Mouse (Mus musculus): ENCODE results near the gene Gpr39. TPM values are rescaled to one million over a fixed set of nuclear protein-coding genes. Genes with fewer than 3 reads are reported as not detected.

Gene Gpr39
- polyA plus RNA-seq, 1 experiment = 7.6 TPM

- no peaks in the 10 kb centered on the region for H3K27me3 ChIP-seq (ENCODE audit: control insufficient read depth, insufficient read depth, insufficient read length)
- no peak overlapping the region for H3K4me3 ChIP-seq (ENCODE audit: insufficient read depth, poor library complexity, severe bottlenecking)
- peaks cover 28% of the 10 kb centered on the region for H3K79me3 ChIP-seq (ENCODE audit: low read depth)
- H3ac ChIP-seq (ENCODE audit: control insufficient read depth, insufficient read length, low read depth) = no peak overlapping the region
- H3K36me3 ChIP-seq (ENCODE audit: control insufficient read depth, insufficient read depth) = no peaks in the 10 kb centered on the region
- peaks cover 75% of the 10 kb centered on the region for H3K79me2 ChIP-seq (ENCODE audit: control insufficient read depth, insufficient read depth)
- no peak for TF ChIP-seq FOSL1 (IDR thresholded peaks at IDR 0.05; ENCODE audit: insufficient read depth, low read length, poor library complexity, severe bottlenecking)
- TF ChIP-seq MYOG (IDR thresholded peaks at IDR 0.05; ENCODE audit: control insufficient read depth, extremely low read depth, insufficient read length) = no peak
- TF ChIP-seq MAX (IDR thresholded peaks at IDR 0.05) = no peak
- no peak for TF ChIP-seq CEBPB (IDR thresholded peaks at IDR 0.05; ENCODE audit: low read depth)
- no peak for TF ChIP-seq CTCF (IDR thresholded peaks at IDR 0.05; ENCODE audit: control insufficient read depth, insufficient read depth, insufficient read length)
- no peak for TF ChIP-seq USF1 (IDR thresholded peaks at IDR 0.05; ENCODE audit: low read depth)
- TF ChIP-seq MYOD1 (IDR thresholded peaks at IDR 0.05; ENCODE audit: control insufficient read depth, insufficient read length, low read depth) = no peak
Measured at GRCm38 (mm10) chr1:125684423-125684822, 7.6 kb downstream of the Gpr39 start.

GRCm38 (mm10) chr1:125685304-125685703 is 8.5 kb downstream of the Gpr39 start:
- no peak for TF ChIP-seq MAX (IDR thresholded peaks at IDR 0.05)
- no peak for TF ChIP-seq CEBPB (IDR thresholded peaks at IDR 0.05; ENCODE audit: low read depth)
- TF ChIP-seq CTCF (IDR thresholded peaks at IDR 0.05; ENCODE audit: control insufficient read depth, insufficient read depth, insufficient read length) = no peak
- TF ChIP-seq MYOD1 (IDR thresholded peaks at IDR 0.05; ENCODE audit: control insufficient read depth, insufficient read length, low read depth) = no peak
- no peak for TF ChIP-seq MYOG (IDR thresholded peaks at IDR 0.05; ENCODE audit: control insufficient read depth, extremely low read depth, insufficient read length)
- no peak for TF ChIP-seq USF1 (IDR thresholded peaks at IDR 0.05; ENCODE audit: low read depth)
- no peak for TF ChIP-seq FOSL1 (IDR thresholded peaks at IDR 0.05; ENCODE audit: insufficient read depth, low read length, poor library complexity, severe bottlenecking)
- H3K79me2 ChIP-seq (ENCODE audit: control insufficient read depth, insufficient read depth) = peaks cover 66% of the 10 kb centered on the region
- H3K36me3 ChIP-seq (ENCODE audit: control insufficient read depth, insufficient read depth) = no peaks in the 10 kb centered on the region
- peaks cover 25% of the 10 kb centered on the region for H3K79me3 ChIP-seq (ENCODE audit: low read depth)
- H3ac ChIP-seq (ENCODE audit: control insufficient read depth, insufficient read length, low read depth) = no peak overlapping the region
- no peak overlapping the region for H3K4me3 ChIP-seq (ENCODE audit: insufficient read depth, poor library complexity, severe bottlenecking)
- no peaks in the 10 kb centered on the region for H3K27me3 ChIP-seq (ENCODE audit: control insufficient read depth, insufficient read depth, insufficient read length)

DNA sequence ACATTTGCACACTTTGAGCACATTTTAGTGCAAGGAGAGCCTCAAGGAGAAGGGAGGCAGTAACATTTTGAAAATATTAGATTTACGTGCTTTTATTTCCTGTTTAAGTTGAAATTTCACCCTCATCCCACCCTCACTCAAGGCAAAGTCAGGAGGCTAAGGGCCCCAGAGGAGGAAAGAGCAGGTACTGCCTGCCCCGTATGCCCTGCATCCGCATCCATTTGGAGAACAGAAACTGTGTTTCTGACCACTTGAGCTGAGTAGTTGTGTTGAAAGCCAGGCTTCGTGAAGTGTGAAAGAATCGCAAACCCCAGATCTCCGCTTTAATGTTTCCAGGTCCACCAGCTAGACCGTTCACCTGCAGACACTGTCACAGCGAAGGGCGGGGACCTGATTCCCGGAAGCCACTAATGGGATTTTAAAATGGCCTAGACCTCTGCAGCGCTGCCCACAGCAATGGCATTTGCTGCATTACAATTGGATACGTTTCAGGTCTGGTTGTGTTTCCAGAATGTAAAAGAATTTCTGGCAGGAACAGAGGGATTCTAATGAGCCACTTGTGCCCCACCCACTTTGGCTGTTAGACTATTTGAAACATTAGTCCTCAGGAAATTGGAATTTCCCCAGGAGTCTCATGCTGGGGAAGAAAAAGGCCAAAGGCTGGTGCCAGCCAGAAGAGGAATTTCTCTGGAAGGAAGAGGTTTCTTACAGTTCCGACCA is 11.1 kb downstream of the Gpr39 start:
- no peak overlapping the region for H3K4me3 ChIP-seq (ENCODE audit: insufficient read depth, poor library complexity, severe bottlenecking)
- H3K79me3 ChIP-seq (ENCODE audit: low read depth) = peaks cover 12% of the 10 kb centered on the region
- no peaks in the 10 kb centered on the region for H3K36me3 ChIP-seq (ENCODE audit: control insufficient read depth, insufficient read depth)
- peaks cover 51% of the 10 kb centered on the region for H3K79me2 ChIP-seq (ENCODE audit: control insufficient read depth, insufficient read depth)
- no peak overlapping the region for H3ac ChIP-seq (ENCODE audit: control insufficient read depth, insufficient read length, low read depth)
- no peaks in the 10 kb centered on the region for H3K27me3 ChIP-seq (ENCODE audit: control insufficient read depth, insufficient read depth, insufficient read length)
- no peak for TF ChIP-seq CTCF (IDR thresholded peaks at IDR 0.05; ENCODE audit: control insufficient read depth, insufficient read depth, insufficient read length)

GRCm38 (mm10) chr1:125693541-125693940 is 16.7 kb downstream of the Gpr39 start:
- H3K79me2 ChIP-seq (ENCODE audit: control insufficient read depth, insufficient read depth) = peaks cover 53% of the 10 kb centered on the region
- no peak overlapping the region for H3K4me3 ChIP-seq (ENCODE audit: insufficient read depth, poor library complexity, severe bottlenecking)
- TF ChIP-seq MYOG (IDR thresholded peaks at IDR 0.05; ENCODE audit: control insufficient read depth, extremely low read depth, insufficient read length) (no peak), MAX (IDR thresholded peaks at IDR 0.05) (no peak), CTCF (IDR thresholded peaks at IDR 0.05; ENCODE audit: control insufficient read depth, insufficient read depth, insufficient read length) (no peak)
- no peaks in the 10 kb centered on the region for H3K27me3 ChIP-seq (ENCODE audit: control insufficient read depth, insufficient read depth, insufficient read length)
- H3K79me3 ChIP-seq (ENCODE audit: low read depth) = peaks cover 7% of the 10 kb centered on the region
- H3K36me3 ChIP-seq (ENCODE audit: control insufficient read depth, insufficient read depth) = peaks cover 3% of the 10 kb centered on the region
- no peak overlapping the region for H3ac ChIP-seq (ENCODE audit: control insufficient read depth, insufficient read length, low read depth)

GRCm38 (mm10) chr1:125694338-125694737 is 17.5 kb downstream of the Gpr39 start:
- no peak for TF ChIP-seq CEBPB (IDR thresholded peaks at IDR 0.05; ENCODE audit: low read depth)
- no peak for TF ChIP-seq MAX (IDR thresholded peaks at IDR 0.05)
- TF ChIP-seq FOSL1 (IDR thresholded peaks at IDR 0.05; ENCODE audit: insufficient read depth, low read length, poor library complexity, severe bottlenecking) = no peak
- TF ChIP-seq USF1 (IDR thresholded peaks at IDR 0.05; ENCODE audit: low read depth) = no peak
- TF ChIP-seq CTCF (IDR thresholded peaks at IDR 0.05; ENCODE audit: control insufficient read depth, insufficient read depth, insufficient read length) = no peak
- TF ChIP-seq MYOD1 (IDR thresholded peaks at IDR 0.05; ENCODE audit: control insufficient read depth, insufficient read length, low read depth) = no peak
- no peak for TF ChIP-seq MYOG (IDR thresholded peaks at IDR 0.05; ENCODE audit: control insufficient read depth, extremely low read depth, insufficient read length)
- H3K79me3 ChIP-seq (ENCODE audit: low read depth) = peaks cover 7% of the 10 kb centered on the region
- H3K79me2 ChIP-seq (ENCODE audit: control insufficient read depth, insufficient read depth) = peaks cover 53% of the 10 kb centered on the region
- peaks cover 3% of the 10 kb centered on the region for H3K36me3 ChIP-seq (ENCODE audit: control insufficient read depth, insufficient read depth)
- H3K27me3 ChIP-seq (ENCODE audit: control insufficient read depth, insufficient read depth, insufficient read length) = no peaks in the 10 kb centered on the region
- H3ac ChIP-seq (ENCODE audit: control insufficient read depth, insufficient read length, low read depth) = no peak overlapping the region
- H3K4me3 ChIP-seq (ENCODE audit: insufficient read depth, poor library complexity, severe bottlenecking) = no peak overlapping the region

GRCm38 (mm10) chr1:125701101-125701590 is 24.4 kb downstream of the Gpr39 start:
- Histone ChIP-seq H3K79me2 (ENCODE audit: control insufficient read depth, insufficient read depth) (peaks cover 40% of the 10 kb centered on the region), H3ac (ENCODE audit: control insufficient read depth, insufficient read length, low read depth) (no peak overlapping the region), H3K4me3 (ENCODE audit: insufficient read depth, poor library complexity, severe bottlenecking) (no peak overlapping the region), H3K79me3 (ENCODE audit: low read depth) (peaks cover 13% of the 10 kb centered on the region), H3K36me3 (ENCODE audit: control insufficient read depth, insufficient read depth) (peaks cover 3% of the 10 kb centered on the region), H3K27me3 (ENCODE audit: control insufficient read depth, insufficient read depth, insufficient read length) (no peaks in the 10 kb centered on the region)
- TF ChIP-seq CEBPB (IDR thresholded peaks at IDR 0.05; ENCODE audit: low read depth) (no peak), MYOG (IDR thresholded peaks at IDR 0.05; ENCODE audit: control insufficient read depth, extremely low read depth, insufficient read length) (no peak), CTCF (IDR thresholded peaks at IDR 0.05; ENCODE audit: control insufficient read depth, insufficient read depth, insufficient read length) (no peak), MAX (IDR thresholded peaks at IDR 0.05) (no peak), MYOD1 (IDR thresholded peaks at IDR 0.05; ENCODE audit: control insufficient read depth, insufficient read length, low read depth) (no peak), USF1 (IDR thresholded peaks at IDR 0.05; ENCODE audit: low read depth) (no peak), FOSL1 (IDR thresholded peaks at IDR 0.05; ENCODE audit: insufficient read depth, low read length, poor library complexity, severe bottlenecking) (no peak)
